Mouse (Mus musculus) forebrain, embryonic 12.5 days (tissue): ENCODE data around the gene Supt3. TPM values are rescaled to one million over a fixed set of nuclear protein-coding genes. Genes with fewer than 3 reads are reported as not detected.

Experiments
- ATAC-seq: fragments of 200-750 bp; cut with Nextera tagmentation; 2 replicates; pipeline ENCODE4 v1.8.0; 2017; ENCODE audit warnings: moderate TSS enrichment; ENCODE audit not compliant: low FRiP score
- H3K27ac ChIP-seq: fragments of 300-500 bp; sonication (generic); 2 replicates; pipeline ENCODE4 v1.5.1; 2016; ENCODE audit warnings: mild to moderate bottlenecking
- H3K27me3 ChIP-seq: fragments of 300-500 bp; sonication (generic); 2 replicates; pipeline ENCODE4 v1.6.1; 2016; ENCODE audit warnings: mild to moderate bottlenecking
- H3K36me3 ChIP-seq: fragments of 300-500 bp; sonication (generic); replicated peaks from 2 replicates; pipeline ENCODE4 v1.6.1; 2016; ENCODE audit warnings: mild to moderate bottlenecking
- H3K4me1 ChIP-seq: fragments of 300-500 bp; sonication (generic); 2 replicates; pipeline ENCODE4 v1.6.1; 2016
- H3K4me2 ChIP-seq: fragments of 300-500 bp; sonication (generic); 2 replicates; pipeline ENCODE4 v1.6.1; 2016; ENCODE audit warnings: mild to moderate bottlenecking, moderate library complexity
- H3K4me3 ChIP-seq: fragments of 300-500 bp; sonication (generic); replicated peaks from 2 replicates; pipeline ENCODE4 v1.5.1; 2016; ENCODE audit warnings: mild to moderate bottlenecking
- H3K9ac ChIP-seq: fragments of 300-500 bp; sonication (generic); 2 replicates; pipeline ENCODE4 v1.6.1; 2016; ENCODE audit warnings: mild to moderate bottlenecking
- H3K9me3 ChIP-seq: fragments of 300-500 bp; sonication (generic); 2 replicates; pipeline ENCODE4 v1.6.1; 2016
- WGBS: fragments of 180-500 bp; shearing (Covaris S2); methylation state at CpG from one replicate; pipeline ENCODE4 v1.1.7; 2016; 5-methylcytosine and 5-hydroxymethylcytosine counted together
- polyA plus RNA-seq: library from polyadenylated mRNA; unstranded; fragments of >200 nt; fragmentation: Nextera tagmentation; extraction: Ambion mirVana; gene quantifications from 2 replicates; pipeline ENCODE4 v1.2.1, GENCODE M21; 2016

Supt3 gene
- polyA plus RNA-seq, 1 experiment from 2014 or later = 21.7 TPM

- 65% methylated on average over 1 of the region's 1 CpGs for WGBS
- H3K9me3 ChIP-seq = no peaks in the 10 kb centered on the region
- H3K9ac ChIP-seq = no peak overlapping the region
- no peak overlapping the region for H3K27ac ChIP-seq
- no peaks in the 10 kb centered on the region for H3K36me3 ChIP-seq
- H3K4me2 ChIP-seq = no peak overlapping the region
- H3K4me3 ChIP-seq = no peak overlapping the region
- no peak for ATAC-seq
- H3K4me1 ChIP-seq = no peaks in the 10 kb centered on the region
- H3K27me3 ChIP-seq = no peaks in the 10 kb centered on the region
These were observed 116.6 kb downstream of the Supt3 start for GRCm38 (mm10) chr17:44893592-44893991.

- Histone ChIP-seq H3K9ac (no peak overlapping the region), H3K4me2 (no peak overlapping the region), H3K27ac (no peak overlapping the region), H3K27me3 (no peaks in the 10 kb centered on the region), H3K4me1 (no peaks in the 10 kb centered on the region), H3K4me3 (no peak overlapping the region), H3K36me3 (no peaks in the 10 kb centered on the region), H3K9me3 (no peaks in the 10 kb centered on the region)
- WGBS = 87% methylated on average over 4 of the region's 4 CpGs
- ATAC-seq = no peak
These were observed 166.7 kb downstream of the Supt3 start for GRCm38 (mm10) chr17:44943536-44944090.

GRCm38 (mm10) chr17:44945333-44945732, 168.4 kb downstream of the Supt3 start:
- no peaks in the 10 kb centered on the region for H3K9me3 ChIP-seq
- no peak for ATAC-seq

GRCm38 (mm10) chr17:44948321-44948720, 171.4 kb downstream of the Supt3 start:
- Histone ChIP-seq H3K36me3 (no peaks in the 10 kb centered on the region), H3K4me1 (no peaks in the 10 kb centered on the region), H3K9me3 (no peaks in the 10 kb centered on the region), H3K4me3 (no peak overlapping the region), H3K4me2 (no peak overlapping the region), H3K27me3 (no peaks in the 10 kb centered on the region), H3K27ac (no peak overlapping the region), H3K9ac (no peak overlapping the region)
- ATAC-seq = no peak
- WGBS = 98% methylated on average over 3 of the region's 3 CpGs

More at GRCm38 (mm10) chr17:44945333-44945732, 168.4 kb downstream of the Supt3 start:
- Histone ChIP-seq H3K27me3 (no peaks in the 10 kb centered on the region), H3K4me1 (no peaks in the 10 kb centered on the region), H3K4me2 (no peak overlapping the region), H3K36me3 (no peaks in the 10 kb centered on the region), H3K9ac (no peak overlapping the region), H3K27ac (no peak overlapping the region), H3K4me3 (no peak overlapping the region)
- WGBS = 95% methylated on average over 5 of the region's 5 CpGs

- 87% methylated on average over 2 of the region's 2 CpGs for WGBS
- no peaks in the 10 kb centered on the region for H3K27me3 ChIP-seq
- H3K9me3 ChIP-seq = no peaks in the 10 kb centered on the region
- H3K36me3 ChIP-seq = no peaks in the 10 kb centered on the region
- ATAC-seq = no peak
- H3K4me1 ChIP-seq = no peaks in the 10 kb centered on the region
- H3K4me2 ChIP-seq = no peak overlapping the region
- no peak overlapping the region for H3K9ac ChIP-seq
- H3K4me3 ChIP-seq = no peak overlapping the region
- no peak overlapping the region for H3K27ac ChIP-seq
These were observed 179.7 kb downstream of the Supt3 start for GRCm38 (mm10) chr17:44956671-44957070.

GRCm38 (mm10) chr17:44963051-44963798, 186.3 kb downstream of the Supt3 start:
- no peak overlapping the region for H3K9ac ChIP-seq
- no peak for ATAC-seq
- no peaks in the 10 kb centered on the region for H3K4me1 ChIP-seq
- 79% methylated on average over 6 of the region's 6 CpGs for WGBS
- no peak overlapping the region for H3K4me3 ChIP-seq
- no peaks in the 10 kb centered on the region for H3K27me3 ChIP-seq
- H3K27ac ChIP-seq = no peak overlapping the region
- H3K4me2 ChIP-seq = no peak overlapping the region
- no peaks in the 10 kb centered on the region for H3K36me3 ChIP-seq
- H3K9me3 ChIP-seq = no peaks in the 10 kb centered on the region

- Histone ChIP-seq H3K4me2 (no peak overlapping the region), H3K36me3 (no peaks in the 10 kb centered on the region), H3K4me3 (no peak overlapping the region), H3K4me1 (no peaks in the 10 kb centered on the region), H3K9ac (no peak overlapping the region), H3K9me3 (no peaks in the 10 kb centered on the region), H3K27ac (no peak overlapping the region), H3K27me3 (no peaks in the 10 kb centered on the region)
- no peak for ATAC-seq
- 86% methylated on average over 1 of the region's 1 CpGs for WGBS
These were observed 190.2 kb downstream of the Supt3 start for GRCm38 (mm10) chr17:44967186-44967585.

GRCm38 (mm10) chr17:44970255-44970654, 193.3 kb downstream of the Supt3 start:
- Histone ChIP-seq H3K27me3 (no peaks in the 10 kb centered on the region), H3K9ac (no peak overlapping the region), H3K36me3 (no peaks in the 10 kb centered on the region), H3K9me3 (no peaks in the 10 kb centered on the region), H3K4me2 (no peak overlapping the region), H3K4me3 (no peak overlapping the region), H3K4me1 (no peaks in the 10 kb centered on the region), H3K27ac (no peak overlapping the region)
- WGBS = 90% methylated on average over 3 of the region's 3 CpGs
- ATAC-seq = no peak

- no peaks in the 10 kb centered on the region for H3K36me3 ChIP-seq
- no peaks in the 10 kb centered on the region for H3K9me3 ChIP-seq
- H3K9ac ChIP-seq = no peak overlapping the region
- no peak for ATAC-seq
- H3K4me2 ChIP-seq = no peak overlapping the region
- no peaks in the 10 kb centered on the region for H3K4me1 ChIP-seq
- H3K27me3 ChIP-seq = no peaks in the 10 kb centered on the region
- 65% methylated on average over 4 of the region's 4 CpGs for WGBS
- no peak overlapping the region for H3K27ac ChIP-seq
- no peak overlapping the region for H3K4me3 ChIP-seq
These were observed 196.5 kb downstream of the Supt3 start for GRCm38 (mm10) chr17:44973489-44973888.

GRCm38 (mm10) chr17:44977690-44978089, 200.7 kb downstream of the Supt3 start:
- Histone ChIP-seq H3K4me1 (no peaks in the 10 kb centered on the region), H3K9me3 (no peaks in the 10 kb centered on the region), H3K27me3 (no peaks in the 10 kb centered on the region), H3K27ac (no peak overlapping the region), H3K36me3 (no peaks in the 10 kb centered on the region), H3K4me2 (no peak overlapping the region), H3K9ac (no peak overlapping the region), H3K4me3 (no peak overlapping the region)
- 93% methylated on average over 2 of the region's 2 CpGs for WGBS
- ATAC-seq = no peak

- 96% methylated on average over 2 of the region's 2 CpGs for WGBS
- Histone ChIP-seq H3K4me1 (peaks cover 9% of the 10 kb centered on the region; the same call in 1 of the 2 replicates), H3K4me3 (no peak overlapping the region), H3K9ac (no peak overlapping the region), H3K9me3 (no peaks in the 10 kb centered on the region), H3K4me2 (no peak overlapping the region), H3K27ac (no peak overlapping the region), H3K27me3 (no peaks in the 10 kb centered on the region), H3K36me3 (no peaks in the 10 kb centered on the region)
- no peak for ATAC-seq
These were observed 211.0 kb downstream of the Supt3 start for GRCm38 (mm10) chr17:44987964-44988363.

GRCm38 (mm10) chr17:45003311-45003710, 226.4 kb downstream of the Supt3 start:
- Histone ChIP-seq H3K27me3 (no peaks in the 10 kb centered on the region), H3K9ac (no peak overlapping the region), H3K4me1 (no peaks in the 10 kb centered on the region), H3K36me3 (no peaks in the 10 kb centered on the region), H3K4me3 (no peak overlapping the region), H3K27ac (no peak overlapping the region), H3K4me2 (no peak overlapping the region), H3K9me3 (no peaks in the 10 kb centered on the region)
- WGBS = 91% methylated on average over 4 of the region's 4 CpGs
- no peak for ATAC-seq
